Mouse (Mus musculus) left cerebral cortex, adult 18-20 months (tissue): ENCODE measurements around the gene Olfr1155. TPM values are rescaled to one million over a fixed set of nuclear protein-coding genes. Genes with fewer than 3 reads are reported as not detected.

Source experiments
- DNase-seq, 2 experiments: peaks; one replicate each; pipeline ENCODE4 v3.0.0; 2021 to 2022; ENCODE audit warnings: low spot score in 2 of 2, mixed read lengths in 1 of 2
- long read RNA-seq, 2 experiments: library from polyadenylated mRNA; stranded (forward); transcript quantifications; one replicate each; pipeline ENCODE4 v2.0.0; 2021
- total RNA-seq, 2 experiments: library from RNA; stranded (reverse); gene quantifications; 2 replicates each; pipeline ENCODE4 v1.2.3; 2021

Olfr1155 gene
- not detected for total RNA-seq
- long read RNA-seq, experiment 1: 0 reads
- long read RNA-seq, experiment 2: 0 reads

GRCm38 (mm10) chr2:87945037-87945436 is at the start of gene Olfr1155:
Gene Olfr1155, minus strand, starts transcription at chr2:87945137.
- no peak for DNase-seq

DNA sequence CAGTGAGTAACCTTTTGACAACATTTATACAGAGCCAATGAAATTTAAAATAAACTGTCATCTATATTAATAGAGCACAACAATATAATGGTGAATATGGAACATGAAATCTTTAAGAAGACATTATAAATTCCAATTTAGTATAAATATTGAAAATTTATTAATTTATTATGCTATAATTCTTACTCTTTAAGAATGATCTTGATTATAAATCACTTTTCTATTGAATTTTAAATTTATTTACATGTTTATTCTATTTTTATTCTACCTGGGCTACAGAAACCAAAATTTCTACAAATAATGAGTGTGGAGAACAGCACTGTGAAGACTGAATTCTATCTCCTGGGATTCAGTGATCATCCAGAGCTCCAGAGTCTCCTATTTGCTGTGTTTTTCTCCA is 44.9 kb upstream of the Olfr1155 start, which contains the start of gene Olfr1158:
TSS of gene Olfr1158 (plus strand) at position 301 of the 400 bp plus-strand sequence.
- DNase-seq: no peak

DNA sequence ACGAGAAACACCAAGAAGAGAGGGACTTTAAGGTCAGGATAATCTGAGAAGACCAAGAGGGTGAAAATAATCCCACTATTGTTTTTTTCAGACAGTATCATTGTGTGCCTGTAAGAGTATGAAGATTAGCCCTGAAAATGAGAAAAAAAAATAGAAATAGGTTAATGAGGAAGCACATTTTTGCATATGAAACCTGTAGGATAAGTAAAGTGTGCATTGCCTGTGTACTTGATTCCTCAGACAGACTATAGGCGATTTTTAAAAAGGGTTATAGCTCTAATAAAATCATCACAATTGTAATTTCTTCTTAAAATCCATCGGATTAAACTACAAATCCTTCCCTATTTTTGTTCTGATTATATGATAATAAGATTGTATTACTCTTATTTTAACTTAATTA is 29.6 kb upstream of the Olfr1155 start, which contains the start of gene Olfr74:
TSS of gene Olfr74 (minus strand) at position 101 of the 400 bp plus-strand sequence.
- DNase-seq: no peak

- no peak for DNase-seq
Measured at GRCm38 (mm10) chr2:87968199-87968598, 23.3 kb upstream of the Olfr1155 start, which contains the start of gene Olfr1157. Gene Olfr1157, minus strand, starts transcription at chr2:87968299.

GRCm38 (mm10) chr2:87953000-87953399 is 8.1 kb upstream of the Olfr1155 start, which contains the start of gene Olfr1156:
Gene Olfr1156, minus strand, starts transcription at chr2:87953100.
- no peak for DNase-seq

- no peak for DNase-seq
Measured at GRCm38 (mm10) chr2:87905066-87905465, 39.9 kb downstream of the Olfr1155 start, which contains the start of gene Olfr1154. Gene Olfr1154, minus strand, starts transcription at chr2:87905166.

DNA sequence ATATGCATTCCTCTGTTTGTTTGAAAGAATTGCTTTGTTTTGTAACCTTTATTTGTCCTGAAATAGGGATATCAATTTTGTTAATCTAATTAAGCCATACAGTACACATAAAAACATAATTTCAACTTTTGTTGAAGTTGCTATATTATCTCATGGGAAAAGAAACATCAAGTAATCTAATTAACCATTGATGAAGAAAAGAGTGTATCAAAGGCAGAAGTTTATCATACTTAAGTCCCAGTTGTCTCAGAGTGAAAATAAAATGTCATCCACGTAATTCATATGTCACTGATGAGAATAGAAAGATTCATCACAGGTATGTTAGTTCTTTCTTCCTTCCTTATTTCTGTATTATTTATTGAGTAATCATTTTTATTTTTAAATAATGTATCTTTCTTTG is 50.3 kb downstream of the Olfr1155 start, which contains the start of gene Olfr1153:
TSS of gene Olfr1153 (plus strand) at position 301 of the 400 bp plus-strand sequence.
- DNase-seq: no peak

Other genes starting within 250 kb of the Olfr1155 start
- gene Olfr1137, start 232.0 kb downstream of the Olfr1155 start, total RNA-seq: not detected
- not detected for gene Olfr1138, start 205.2 kb downstream of the Olfr1155 start, total RNA-seq
- not detected for gene Olfr1140, start 201.4 kb downstream of the Olfr1155 start, total RNA-seq
- not detected for gene Olfr1141, start 191.1 kb downstream of the Olfr1155 start, total RNA-seq
- not detected for gene Olfr152, start 165.7 kb downstream of the Olfr1155 start, total RNA-seq
- not detected for gene Olfr1143, start 144.5 kb downstream of the Olfr1155 start, total RNA-seq
- gene Olfr1145, start 135.3 kb downstream of the Olfr1155 start, total RNA-seq: not detected
- not detected for gene Olfr1148, start 114.6 kb downstream of the Olfr1155 start, total RNA-seq
- not detected for gene Olfr1150-ps1, start 101.1 kb downstream of the Olfr1155 start, total RNA-seq
- not detected for gene Olfr1151, start 89.3 kb downstream of the Olfr1155 start, total RNA-seq
- not detected for gene Olfr1152, start 78.6 kb downstream of the Olfr1155 start, total RNA-seq
- not detected for gene Olfr1153, start 50.2 kb downstream of the Olfr1155 start, total RNA-seq
- gene Olfr1154, start 40.0 kb downstream of the Olfr1155 start, total RNA-seq: not detected
- not detected for gene Olfr1156, start 8.0 kb upstream of the Olfr1155 start, total RNA-seq
- not detected for gene Olfr1157, start 23.2 kb upstream of the Olfr1155 start, total RNA-seq
- not detected for gene Olfr74, start 29.5 kb upstream of the Olfr1155 start, total RNA-seq
- gene Olfr1158, start 45.0 kb upstream of the Olfr1155 start, total RNA-seq: not detected
- not detected for gene Olfr1160, start 63.1 kb upstream of the Olfr1155 start, total RNA-seq
- not detected for gene Olfr1161, start 77.6 kb upstream of the Olfr1155 start, total RNA-seq
- gene Olfr73, start 92.6 kb upstream of the Olfr1155 start, total RNA-seq: not detected
- not detected for gene Olfr1162, start 106.0 kb upstream of the Olfr1155 start, total RNA-seq
- not detected for gene Olfr1163, start 126.7 kb upstream of the Olfr1155 start, total RNA-seq
- gene Olfr1164, start 148.8 kb upstream of the Olfr1155 start, total RNA-seq: not detected
- gene Olfr1166, start 183.1 kb upstream of the Olfr1155 start, total RNA-seq: not detected
- gene Olfr1167, start 210.1 kb upstream of the Olfr1155 start, total RNA-seq: not detected
- not detected for gene Olfr1168, start 236.7 kb upstream of the Olfr1155 start, total RNA-seq